Mouse (Mus musculus) liver, postnatal 0 days (tissue): ENCODE measurements around the gene Lsg1. TPM values are rescaled to one million over a fixed set of nuclear protein-coding genes. Genes with fewer than 3 reads are reported as not detected.
A peak's percentile ranks its signal among the peaks of the same experiment; 100 is the strongest.

Experiments used
- ATAC-seq: fragments of 200-750 bp; cut with Nextera tagmentation; 2 replicates; pipeline ENCODE4 v1.8.0; 2017; ENCODE audit warnings: mild to moderate bottlenecking, moderate library complexity
- DNase-seq: peaks from one replicate; pipeline ENCODE4 v3.0.0-alpha.2; 2016
- H3K27ac ChIP-seq: fragments of 300-500 bp; sonication (generic); 2 replicates; pipeline ENCODE4 v1.5.1; 2014; ENCODE audit warnings: antibody characterized with exemption, moderate library complexity, mild to moderate bottlenecking, low read depth
- H3K27me3 ChIP-seq: fragments of 300-500 bp; sonication (generic); 2 replicates; pipeline ENCODE4 v1.6.1; 2014; ENCODE audit warnings: low read length, control low read depth, mixed read lengths; ENCODE audit not compliant: insufficient read depth
- H3K36me3 ChIP-seq: fragments of 300-500 bp; sonication (generic); replicated peaks from 2 replicates; pipeline ENCODE4 v1.6.1; 2014; ENCODE audit warnings: mild to moderate bottlenecking, control low read depth, low read length, moderate library complexity, mixed read lengths; ENCODE audit not compliant: insufficient read depth
- H3K4me1 ChIP-seq: fragments of 300-500 bp; sonication (generic); 2 replicates; pipeline ENCODE4 v1.6.1; 2014; ENCODE audit warnings: antibody characterized with exemption, mild to moderate bottlenecking, control low read depth; ENCODE audit not compliant: insufficient read depth
- H3K4me2 ChIP-seq: fragments of 300-500 bp; sonication (generic); 2 replicates; pipeline ENCODE4 v1.6.1; 2014; ENCODE audit warnings: low read depth, mild to moderate bottlenecking, low read length, moderate library complexity, mixed read lengths
- H3K4me3 ChIP-seq: fragments of 300-500 bp; sonication (generic); 2 replicates; pipeline ENCODE4 v1.5.1; 2014; ENCODE audit warnings: low read depth, low read length
- H3K9ac ChIP-seq: fragments of 300-500 bp; sonication (generic); replicated peaks from 2 replicates; pipeline ENCODE4 v1.6.1; 2014; ENCODE audit warnings: mild to moderate bottlenecking, moderate library complexity
- H3K9me3 ChIP-seq: fragments of 300-500 bp; sonication (generic); 2 replicates; pipeline ENCODE4 v1.6.1; 2016; ENCODE audit warnings: mild to moderate bottlenecking, control low read depth, low read length, mixed read lengths
- CTCF ChIP-seq: sonication (generic); IDR thresholded peaks from 2 replicates; pipeline ENCODE4 v1.5.1; 2016; ENCODE audit warnings: antibody characterized with exemption, low read depth
- EP300 ChIP-seq: IDR thresholded peaks from 2 replicates; pipeline ENCODE4 v1.6.1; 2016; ENCODE audit warnings: antibody characterized with exemption, low read depth, mild to moderate bottlenecking
- WGBS: fragments of 180-500 bp; shearing (Covaris S2); extraction: QIAGEN DNeasy Blood & Tissue Kit; methylation state at CpG from one replicate; pipeline ENCODE4 v1.1.7; 2014; ENCODE audit not compliant: insufficient replicate concordance; 5-methylcytosine and 5-hydroxymethylcytosine counted together
- polyA plus RNA-seq: library from polyadenylated mRNA; unstranded; fragments of >200 nt; fragmentation: Nextera tagmentation; extraction: Ambion mirVana; gene quantifications from 2 replicates; pipeline ENCODE4 v1.2.1, GENCODE M21; 2015

Lsg1 gene
- polyA plus RNA-seq, 1 experiment from 2014 or later = 25.4 TPM

DNA sequence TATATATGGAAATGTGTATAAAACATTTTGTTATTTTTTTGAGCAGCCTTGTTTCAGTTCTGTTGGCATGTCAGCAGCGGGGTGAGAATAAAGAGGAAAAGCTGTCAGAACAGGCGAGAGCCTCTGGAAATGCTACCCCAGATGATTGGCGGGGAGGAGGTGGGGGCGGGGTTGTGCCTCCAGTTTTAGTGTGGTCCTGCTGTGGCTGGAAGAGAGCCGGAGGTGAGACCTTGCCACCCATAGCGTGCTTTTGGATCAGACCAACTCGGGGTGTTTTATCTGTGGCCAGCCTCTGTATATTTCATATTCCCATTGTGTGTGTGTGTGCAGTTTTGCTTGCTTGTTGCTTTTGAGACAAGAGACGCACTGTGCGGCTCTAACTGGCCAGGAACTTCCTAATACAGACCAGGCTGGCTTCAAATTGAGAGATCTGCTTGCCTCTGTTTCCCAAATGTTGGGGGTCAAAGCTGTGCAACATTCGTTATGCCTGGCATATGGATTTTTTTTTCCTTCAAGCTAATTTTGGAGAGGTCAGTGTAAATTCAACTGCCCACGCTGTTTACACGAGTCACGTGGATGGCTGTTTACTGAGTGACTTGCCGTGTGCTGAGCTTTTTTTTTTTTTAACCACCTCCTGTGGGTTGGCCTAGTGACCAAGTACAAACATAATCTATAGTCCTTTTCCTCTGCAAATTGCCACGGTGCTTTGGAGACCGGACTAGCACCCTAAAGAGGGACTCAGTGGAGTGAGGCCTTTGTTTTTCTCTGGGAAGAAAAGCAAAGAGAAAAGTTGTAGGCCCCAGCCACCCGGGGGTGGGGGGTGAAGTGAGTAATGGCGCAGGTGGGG lies 15.5 kb upstream of the Lsg1 start:
- Histone ChIP-seq H3K36me3 (no peaks in the 10 kb centered on the region), H3K27me3 (peaks cover 11% of the 10 kb centered on the region; the same call in 1 of the 2 replicates), H3K9me3 (no peaks in the 10 kb centered on the region), H3K4me2 (peak overlapping the region; percentile 86), H3K4me1 (peaks cover 36% of the 10 kb centered on the region), H3K9ac (peak overlapping the region; percentile 38), H3K27ac (peak overlapping the region; percentile 77), H3K4me3 (peak overlapping the region; percentile 19; the same call in 1 of the 2 replicates)
- peak; percentile 29 for DNase-seq
- 19% methylated on average over 18 of the region's 18 CpGs for whole genome bisulfite sequencing
- TF ChIP-seq CTCF (no peak), EP300 (no peak)
- peak; percentile 38; the same call in 1 of the 2 replicates for ATAC-seq

DNA sequence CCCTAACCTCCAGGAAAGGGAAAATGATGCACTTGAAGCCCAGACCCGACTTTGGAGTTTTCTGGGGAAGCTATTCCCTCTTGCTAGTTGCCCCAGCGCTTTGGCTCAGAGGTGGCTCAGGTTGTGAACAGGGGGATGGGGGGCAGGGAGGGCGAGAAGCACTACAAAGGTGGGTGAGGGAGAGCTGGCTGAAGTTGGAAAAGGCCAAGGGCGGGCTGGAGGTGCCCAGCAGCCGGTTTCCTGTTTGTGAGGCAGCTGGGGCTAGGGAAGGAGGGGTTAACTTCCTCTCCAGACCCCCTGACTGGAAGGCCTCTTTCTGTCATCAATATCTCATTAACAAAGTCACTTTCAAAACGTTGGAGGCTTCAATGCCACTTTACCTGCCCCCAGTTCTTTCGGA lies 14.6 kb upstream of the Lsg1 start:
- Histone ChIP-seq H3K4me1 (peaks cover 36% of the 10 kb centered on the region), H3K4me3 (peak overlapping the region; percentile 78), H3K36me3 (no peaks in the 10 kb centered on the region), H3K27ac (peak overlapping the region; percentile 74), H3K9ac (peak overlapping the region; percentile 38; the same call in 1 of the 2 replicates), H3K4me2 (peak overlapping the region; percentile 86), H3K27me3 (peaks cover 11% of the 10 kb centered on the region; the same call in 1 of the 2 replicates), H3K9me3 (no peaks in the 10 kb centered on the region)
- WGBS = 24% methylated on average over 6 of the region's 7 CpGs
- TF ChIP-seq EP300 = no peak
- peak; percentile 27 for DNase-seq
- ATAC-seq = no peak

DNA sequence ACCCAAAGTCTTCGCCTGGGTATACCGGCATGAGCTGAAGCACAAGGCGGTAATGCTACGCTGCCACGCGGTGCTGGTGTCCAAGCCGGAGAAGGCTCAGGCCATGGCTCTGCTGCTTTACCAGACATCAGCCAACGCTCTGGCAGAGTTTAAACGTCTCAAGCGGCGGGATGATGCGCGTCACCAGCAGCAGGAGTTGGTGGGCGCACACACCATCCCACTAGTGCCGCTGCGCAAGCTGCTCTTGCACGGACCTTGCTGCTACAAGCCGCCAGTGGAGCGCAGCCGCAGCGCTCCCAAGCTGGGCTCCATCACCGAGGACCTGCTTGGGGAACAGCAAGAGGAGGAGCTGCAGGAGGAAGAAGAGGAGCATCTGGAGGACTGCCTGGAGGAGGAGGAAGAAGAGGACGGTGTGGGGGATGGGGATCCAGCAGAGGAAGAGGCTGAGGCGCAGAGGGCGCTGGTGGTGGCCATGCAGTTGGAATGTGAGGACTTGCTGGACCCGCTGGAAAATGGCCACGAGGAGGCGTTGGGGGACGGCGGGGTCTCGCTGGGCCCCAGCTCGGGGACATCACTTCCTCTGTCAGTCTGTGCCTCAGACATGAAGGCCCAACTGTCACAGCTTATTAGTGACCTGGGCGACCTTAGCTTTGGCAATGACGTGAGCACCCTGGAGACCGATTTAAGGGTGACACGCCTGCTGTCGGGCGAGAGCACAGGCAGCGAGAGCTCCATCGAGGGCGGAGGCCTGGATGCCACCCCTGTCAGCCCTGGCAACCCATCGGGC lies 13.8 kb upstream of the Lsg1 start:
- no peak for TF ChIP-seq EP300
- TF ChIP-seq CTCF = peak; percentile 67

DNA sequence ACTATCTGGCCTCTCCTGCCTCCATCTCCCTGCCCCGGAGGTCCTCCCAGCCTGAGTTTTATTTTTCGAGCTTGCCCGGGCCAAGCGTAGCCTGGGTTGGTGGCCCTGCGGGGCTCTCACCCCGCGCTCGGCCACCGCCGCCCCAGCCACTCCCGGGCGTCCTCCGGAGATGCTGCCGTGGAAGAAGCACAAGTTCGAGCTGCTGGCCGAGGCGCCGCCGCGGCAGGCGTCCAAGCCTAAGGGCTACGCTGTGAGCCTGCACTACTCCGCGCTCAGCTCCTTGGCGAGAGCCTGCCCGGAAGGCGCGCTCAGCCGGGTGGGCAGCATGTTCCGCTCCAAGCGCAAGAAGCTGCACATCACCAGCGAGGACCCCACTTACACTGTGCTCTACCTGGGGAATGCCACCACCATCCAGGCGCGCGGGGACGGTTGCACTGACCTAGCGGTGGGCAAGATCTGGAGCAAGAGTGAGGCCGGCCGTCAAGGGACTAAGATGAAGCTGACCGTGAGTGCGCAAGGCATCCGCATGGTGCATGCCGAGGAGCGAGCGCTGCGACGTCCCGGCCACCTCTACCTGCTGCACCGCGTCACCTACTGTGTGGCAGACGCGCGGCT lies 13.1 kb upstream of the Lsg1 start:
- TF ChIP-seq EP300 (no peak), CTCF (no peak)
- Histone ChIP-seq H3K4me1 (peaks cover 42% of the 10 kb centered on the region), H3K36me3 (no peaks in the 10 kb centered on the region), H3K9ac (peak overlapping the region; percentile 81), H3K27me3 (peaks cover 11% of the 10 kb centered on the region; the same call in 1 of the 2 replicates), H3K4me3 (peak overlapping the region; percentile 78), H3K27ac (peak overlapping the region; percentile 85), H3K4me2 (peak overlapping the region; percentile 86), H3K9me3 (no peaks in the 10 kb centered on the region)
- under 1% methylated on average over 53 of the region's 53 CpGs for WGBS
- ATAC-seq = no peak
- DNase-seq = peak; percentile 47

More for the DNA sequence above, 13.8 kb upstream of the Lsg1 start:
- peaks cover 39% of the 10 kb centered on the region for H3K4me1 ChIP-seq
- H3K27ac ChIP-seq = peak overlapping the region; percentile 74
- H3K9me3 ChIP-seq = no peaks in the 10 kb centered on the region
- H3K9ac ChIP-seq = peak overlapping the region; percentile 81
- DNase-seq = peak; percentile 80
- peaks cover 11% of the 10 kb centered on the region; the same call in 1 of the 2 replicates for H3K27me3 ChIP-seq
- ATAC-seq = peak; percentile 11
- no peaks in the 10 kb centered on the region for H3K36me3 ChIP-seq
- H3K4me2 ChIP-seq = peak overlapping the region; percentile 86
- H3K4me3 ChIP-seq = peak overlapping the region; percentile 78
- WGBS = 7% methylated on average over 42 of the region's 42 CpGs

DNA sequence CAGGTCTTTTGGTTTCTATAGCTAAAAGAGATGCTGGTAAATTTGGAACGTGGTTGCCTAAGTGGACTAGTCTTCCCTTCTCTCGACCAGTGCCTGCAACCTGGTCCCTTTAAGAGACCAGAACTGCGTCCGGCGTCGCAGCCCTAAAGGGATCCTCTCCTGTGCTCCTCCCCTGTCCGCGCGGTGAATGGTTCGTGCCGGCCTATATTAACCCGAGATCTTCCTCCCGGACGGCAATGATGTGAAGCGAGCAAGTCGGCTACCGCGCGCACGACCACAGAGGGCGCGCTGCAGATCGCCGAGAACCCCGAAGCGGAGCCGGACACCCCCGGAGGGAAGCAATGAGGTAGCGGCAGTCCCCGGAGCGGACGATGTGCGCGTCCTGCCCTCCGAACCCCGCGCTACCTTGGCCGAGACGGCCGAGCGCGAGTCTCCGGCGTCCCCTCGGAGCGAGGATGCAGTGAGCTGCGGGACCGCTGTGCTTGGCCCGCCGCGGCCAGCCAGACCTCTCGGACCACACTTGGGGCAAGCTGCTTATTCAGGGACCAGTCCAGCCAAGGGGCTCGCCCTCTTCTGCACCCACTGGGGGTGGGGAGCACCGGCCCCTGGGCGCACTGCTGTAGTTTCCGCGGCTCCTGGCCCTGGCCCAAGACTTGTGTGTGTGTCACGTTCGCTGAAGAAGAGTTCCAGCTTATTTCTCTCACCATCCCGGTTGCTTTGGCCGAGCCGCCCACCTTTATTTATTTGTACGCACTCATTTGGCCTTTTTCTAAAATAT lies 12.3 kb upstream of the Lsg1 start, which contains the start of gene Fam43a:
Gene Fam43a, plus strand, starts transcription at position 233 of the 778 bp plus-strand sequence.
- H3K27me3 ChIP-seq = peaks cover 11% of the 10 kb centered on the region; the same call in 1 of the 2 replicates
- peaks cover 41% of the 10 kb centered on the region for H3K4me1 ChIP-seq
- H3K27ac ChIP-seq = peak within 1 kb of the TSS; percentile 85
- peak within 1 kb of the TSS; percentile 86 for H3K4me2 ChIP-seq
- peak; percentile 90 for DNase-seq
- H3K4me3 ChIP-seq = peak within 1 kb of the TSS; percentile 78
- peak; percentile 81 for ATAC-seq
- under 1% methylated on average over 62 of the region's 63 CpGs for WGBS
- TF ChIP-seq EP300 = 0 out of 2 replicates have a peak, but pooled peaks have one; percentile 16
- peak; percentile 64 for TF ChIP-seq CTCF
- no peaks in the 10 kb centered on the region for H3K9me3 ChIP-seq
- H3K36me3 ChIP-seq = no peaks in the 10 kb centered on the region
- peak within 1 kb of the TSS; percentile 81 for H3K9ac ChIP-seq
